Mouse (Mus musculus): ENCODE results near the gene Palb2.
"Not testable (repeated sequence)": the region's sequence is repeated elsewhere in the genome, so short reads cannot be mapped to it uniquely, and the experiment has no call there.

The Palb2 gene

GRCm38 (mm10) chr7:122132497-122133337 is at the start of gene Palb2, which contains the start of gene Dctn5:
TSS of gene Palb2 (minus strand) at chr7:122132985.
TSS of gene Dctn5 (plus strand) at chr7:122133041.
- DNase-seq = peak; percentile 97 to 98

GRCm38 (mm10) chr7:122180720-122181119 is 47.9 kb upstream of the Palb2 start:
- DNase-seq = no peak

GRCm38 (mm10) chr7:122171613-122172012 is 38.8 kb upstream of the Palb2 start:
- DNase-seq = no peak

GRCm38 (mm10) chr7:122170705-122171104 is 37.9 kb upstream of the Palb2 start:
- DNase-seq = no peak

- DNase-seq = no peak
These were observed 34.4 kb upstream of the Palb2 start for GRCm38 (mm10) chr7:122167203-122167602.

- no peak for DNase-seq
These were observed 31.0 kb upstream of the Palb2 start for GRCm38 (mm10) chr7:122163766-122164165.

GRCm38 (mm10) chr7:122160037-122160436 is 27.3 kb upstream of the Palb2 start:
- peak in 1 of 2 experiments; percentile 12 for DNase-seq

GRCm38 (mm10) chr7:122158915-122159902 is 26.4 kb upstream of the Palb2 start, which contains the start of gene Plk1:
TSS of gene Plk1 (plus strand) at chr7:122159439.
- peak; percentile 60 to 71 for DNase-seq

- no peak for DNase-seq
These were observed 25.7 kb upstream of the Palb2 start for GRCm38 (mm10) chr7:122158488-122158887.

GRCm38 (mm10) chr7:122152473-122152872 is 19.7 kb upstream of the Palb2 start:
- no peak for DNase-seq

- DNase-seq = no peak
These were observed 8.2 kb upstream of the Palb2 start for GRCm38 (mm10) chr7:122140991-122141390.

- no peak for DNase-seq
These were observed 5.4 kb upstream of the Palb2 start for GRCm38 (mm10) chr7:122138190-122138589.

- no peak for DNase-seq
These were observed 4.3 kb upstream of the Palb2 start for GRCm38 (mm10) chr7:122137071-122137470.

- DNase-seq = no peak
These were observed 2.3 kb upstream of the Palb2 start for GRCm38 (mm10) chr7:122135070-122135469.

GRCm38 (mm10) chr7:122133338-122133625 is 497 bp upstream of the Palb2 start:
- DNase-seq = no peak

- no peak for DNase-seq
These were observed 951 bp downstream of the Palb2 start for GRCm38 (mm10) chr7:122131834-122132233.

GRCm38 (mm10) chr7:122126946-122127345 is 5.8 kb downstream of the Palb2 start:
- no peak for DNase-seq

GRCm38 (mm10) chr7:122125636-122126035 is 7.1 kb downstream of the Palb2 start:
- DNase-seq = no peak

GRCm38 (mm10) chr7:122123518-122123917 is 9.3 kb downstream of the Palb2 start:
- no peak for DNase-seq

GRCm38 (mm10) chr7:122108206-122108605 is 24.6 kb downstream of the Palb2 start:
- DNase-seq = no peak

- DNase-seq = peak; percentile 69
These were observed 31.0 kb downstream of the Palb2 start, which contains the start of gene Ndufab1 for GRCm38 (mm10) chr7:122101747-122102244. TSS of gene Ndufab1 (minus strand) at chr7:122101886.

GRCm38 (mm10) chr7:122101014-122101746 is 31.6 kb downstream of the Palb2 start:
- not testable (repeated sequence) for DNase-seq
